Mouse (Mus musculus): ENCODE results near the gene Rps7.

GRCm38 (mm10) chr12:28617297-28617696, 18.5 kb downstream of the Rps7 start:
- TF ChIP-seq CTCF (IDR thresholded peaks at IDR 0.05; ENCODE audit: insufficient read depth, low read length) = no peak
- no peak for TF ChIP-seq POLR2A (IDR thresholded peaks at IDR 0.05; ENCODE audit: borderline replicate concordance, extremely low read depth, low read depth, low read length)
